Mouse (Mus musculus) CH12.LX (cell line): ENCODE results near the gene Lss.

Source experiments
- CHD1 ChIP-seq: IDR thresholded peaks from 2 replicates; pipeline ENCODE4 v1.6.1; 2012; ENCODE audit warnings: low read depth, low read length, improper control_type of control experiment, inconsistent platforms
- CHD2 ChIP-seq: IDR thresholded peaks from 2 replicates; pipeline ENCODE4 v1.6.1; 2011; ENCODE audit warnings: low read length, improper control_type of control experiment
- CTCF ChIP-seq, 2 experiments: IDR thresholded peaks in 1 of 2; conservative IDR thresholded peaks in 1 of 2; 2 replicates each; pipeline ENCODE4 v1.5.1; 2011 to 2012; ENCODE audit warnings: low read depth in 2 of 2, low read length in 2 of 2, improper control_type of control experiment in 1 of 2, inconsistent platforms in 1 of 2, mild to moderate bottlenecking in 1 of 2, moderate library complexity in 1 of 2
- EP300 ChIP-seq: IDR thresholded peaks from 2 replicates; pipeline ENCODE4 v1.6.1; 2011; ENCODE audit warnings: low read length, improper control_type of control experiment
- IRF4 ChIP-seq: IDR thresholded peaks from 2 replicates; pipeline ENCODE4 v1.6.1; 2014; ENCODE audit warnings: low read depth, mild to moderate bottlenecking, inconsistent platforms, low read length, improper control_type of control experiment
- KAT2A ChIP-seq: IDR thresholded peaks from 2 replicates; pipeline ENCODE4 v1.6.1; 2012; ENCODE audit warnings: low read length, improper control_type of control experiment, inconsistent platforms; ENCODE audit not compliant: insufficient replicate concordance
- MAFK ChIP-seq: IDR thresholded peaks from 2 replicates; pipeline ENCODE4 v1.6.1; 2011; ENCODE audit warnings: low read length, improper control_type of control experiment; ENCODE audit not compliant: insufficient replicate concordance
- MAX ChIP-seq: IDR thresholded peaks from 2 replicates; pipeline ENCODE4 v1.6.1; 2011; ENCODE audit warnings: low read length, improper control_type of control experiment
- POLR2A ChIP-seq: IDR thresholded peaks from 2 replicates; pipeline ENCODE4 v1.6.1; 2011; ENCODE audit warnings: low read depth, mild to moderate bottlenecking, improper control_type of control experiment, low read length
- POLR2AphosphoS2 ChIP-seq: IDR thresholded peaks from 2 replicates; pipeline ENCODE4 v1.6.1; 2011; ENCODE audit warnings: low read depth, low read length, improper control_type of control experiment
- RCOR1 ChIP-seq: conservative IDR thresholded peaks from 2 replicates; pipeline ENCODE4 v1.6.1; 2012; ENCODE audit warnings: low read depth, mild to moderate bottlenecking, inconsistent platforms, low read length, improper control_type of control experiment
- TCF12 ChIP-seq: IDR thresholded peaks from 2 replicates; pipeline ENCODE4 v1.6.1; 2014; ENCODE audit warnings: low read depth, mild to moderate bottlenecking, inconsistent platforms, low read length, improper control_type of control experiment
- ZKSCAN1 ChIP-seq: IDR thresholded peaks from 2 replicates; pipeline ENCODE4 v1.6.1; 2012; ENCODE audit warnings: low read depth, inconsistent platforms, low read length, improper control_type of control experiment, borderline replicate concordance
- ZNF384 ChIP-seq: IDR thresholded peaks from 2 replicates; pipeline ENCODE4 v1.6.1; 2012; ENCODE audit warnings: low read depth, low read length, improper control_type of control experiment, inconsistent platforms

DNA sequence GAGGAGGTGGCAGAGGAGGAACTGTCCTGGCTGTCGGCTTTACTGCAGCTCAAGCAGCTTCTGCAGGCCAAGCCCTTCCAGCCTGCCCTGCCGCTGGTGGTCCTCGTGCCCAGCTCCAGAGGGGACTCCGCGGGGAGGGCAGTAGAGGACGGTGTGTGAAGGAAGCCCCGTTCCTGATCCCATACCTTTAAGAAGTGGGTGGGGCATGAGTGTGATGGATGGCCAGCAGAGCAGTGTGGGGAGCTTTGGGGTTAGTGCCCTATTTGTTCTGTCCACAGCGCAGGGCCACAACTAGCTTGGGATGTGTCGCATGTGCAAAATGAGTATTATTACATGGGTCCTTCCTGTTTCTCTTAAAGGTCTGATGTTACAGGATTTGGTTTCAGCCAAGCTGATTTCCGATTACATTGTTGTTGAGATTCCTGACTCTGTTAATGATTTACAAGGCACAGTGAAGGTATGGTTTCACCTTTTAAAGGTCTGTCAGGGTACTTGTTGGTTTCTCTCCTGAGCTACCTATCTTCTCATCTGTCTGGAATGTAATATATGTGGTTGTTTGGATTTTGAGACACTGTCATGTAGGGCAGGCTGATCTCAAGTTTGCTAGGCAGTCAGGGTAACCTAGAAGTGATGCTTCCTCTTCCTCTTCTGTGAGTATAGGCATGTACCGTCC lies 27.0 kb upstream of the Lss start:
- TF ChIP-seq CTCF (conservative IDR thresholded peaks at IDR 0.05 in 1 of 2, IDR thresholded peaks at IDR 0.05 in 1 of 2; ENCODE audit: low read depth in 2 of 2, low read length in 2 of 2) = no peak
- TF ChIP-seq IRF4 = no peak
- no peak for TF ChIP-seq EP300
- TF ChIP-seq POLR2A = no peak
- TF ChIP-seq RCOR1 = no peak
- no peak for TF ChIP-seq ZNF384
- no peak for TF ChIP-seq POLR2AphosphoS2
- TF ChIP-seq MAX = no peak
- TF ChIP-seq CHD1 = no peak
- no peak for TF ChIP-seq MAFK
- no peak for TF ChIP-seq CHD2
- TF ChIP-seq TCF12 = no peak
- no peak for TF ChIP-seq KAT2A
- TF ChIP-seq ZKSCAN1 = no peak
